Mouse (Mus musculus) heart, adult 9 months (tissue): ENCODE results near the gene Smpdl3b.
"Not testable (repeated sequence)": the region's sequence is repeated elsewhere in the genome, so short reads cannot be mapped to it uniquely, and the experiment has no call there.

Experiments used
- DNase-seq, 2 experiments: peaks; one replicate each; pipeline ENCODE4 v3.0.0; 2022; ENCODE audit warnings: low spot score in 2 of 2

The Smpdl3b gene

DNA sequence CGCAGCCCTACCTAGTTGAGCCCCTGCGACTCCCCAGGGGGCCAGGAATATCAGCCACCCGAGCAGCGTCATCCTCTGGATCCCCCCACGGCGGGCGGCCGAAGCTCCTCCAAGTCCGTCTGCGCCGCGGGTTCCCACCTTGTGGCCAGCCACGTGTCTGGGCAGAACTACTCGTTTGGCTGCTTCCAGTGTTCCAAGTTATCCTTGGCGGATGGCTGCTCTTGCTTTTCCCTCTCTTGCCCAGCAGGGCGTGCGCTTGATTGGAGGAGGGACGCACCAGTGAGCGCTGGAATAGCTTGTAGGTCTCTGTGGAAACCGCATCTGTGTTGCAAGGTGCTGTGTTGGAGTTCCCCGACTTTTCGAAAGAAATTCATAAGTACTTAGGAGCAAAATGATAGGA lies at the start of gene Smpdl3b:
TSS of gene Smpdl3b (minus strand) at position 279 of the 400 bp plus-strand sequence.
- peak; percentile 79 to 83 for DNase-seq

DNA sequence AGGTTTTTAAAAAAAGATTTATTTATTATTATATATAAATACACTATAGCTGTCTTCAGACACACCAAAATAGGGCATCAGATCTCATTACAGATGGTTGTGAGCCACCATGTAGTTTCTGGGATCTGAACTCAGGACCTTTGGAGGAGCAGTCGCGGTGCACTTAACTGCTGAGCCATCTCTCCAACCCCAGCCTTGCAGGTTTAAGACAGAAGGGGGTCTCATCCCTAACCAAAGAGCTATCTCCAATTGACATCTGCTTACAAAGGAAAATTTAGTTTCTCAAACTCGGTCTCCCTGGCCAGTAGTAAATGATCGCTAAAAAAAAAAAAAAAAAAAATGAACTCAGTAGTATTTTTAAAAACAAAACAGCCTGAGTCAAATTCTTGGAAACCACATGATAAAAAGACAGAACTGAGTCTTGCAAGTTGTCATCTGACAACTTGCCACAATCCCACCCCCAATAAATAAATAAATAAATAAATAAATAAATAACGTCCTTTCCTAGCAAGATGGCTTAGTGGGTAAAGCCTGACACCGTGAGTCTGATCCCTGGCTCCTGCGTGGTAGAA lies 49.7 kb upstream of the Smpdl3b start:
- no peak for DNase-seq

DNA sequence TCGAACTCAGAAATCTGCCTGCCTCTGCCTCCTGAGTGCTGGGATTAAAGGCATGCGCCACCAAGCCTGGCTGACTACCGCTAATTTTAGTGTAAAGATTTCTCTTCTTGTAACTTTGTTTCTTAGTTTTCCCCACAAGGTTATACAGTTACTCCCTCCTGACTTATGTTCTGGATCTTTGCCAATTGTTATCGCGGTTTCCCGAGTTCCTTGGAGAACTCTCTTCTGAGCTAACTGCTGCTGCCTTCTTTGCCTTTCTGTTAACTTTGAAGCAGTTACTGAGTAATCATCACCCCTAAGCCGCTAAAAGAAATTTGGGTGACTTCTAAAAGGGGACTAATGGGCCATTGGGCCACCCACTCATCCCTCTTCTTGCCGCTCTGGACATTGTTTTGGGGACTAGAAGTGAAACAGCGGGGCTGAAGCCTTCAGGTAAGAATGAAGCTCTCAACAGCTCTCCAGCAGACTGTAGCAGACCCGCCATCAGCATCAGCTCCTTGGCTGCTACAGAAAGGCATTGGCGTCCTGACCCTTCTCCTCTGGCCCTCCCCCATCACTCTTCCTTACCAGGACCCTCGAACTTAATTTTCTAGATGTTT lies 48.6 kb upstream of the Smpdl3b start:
- no peak for DNase-seq

GRCm38 (mm10) chr4:132805146-132805545 lies 48.1 kb upstream of the Smpdl3b start:
- no peak for DNase-seq

DNA sequence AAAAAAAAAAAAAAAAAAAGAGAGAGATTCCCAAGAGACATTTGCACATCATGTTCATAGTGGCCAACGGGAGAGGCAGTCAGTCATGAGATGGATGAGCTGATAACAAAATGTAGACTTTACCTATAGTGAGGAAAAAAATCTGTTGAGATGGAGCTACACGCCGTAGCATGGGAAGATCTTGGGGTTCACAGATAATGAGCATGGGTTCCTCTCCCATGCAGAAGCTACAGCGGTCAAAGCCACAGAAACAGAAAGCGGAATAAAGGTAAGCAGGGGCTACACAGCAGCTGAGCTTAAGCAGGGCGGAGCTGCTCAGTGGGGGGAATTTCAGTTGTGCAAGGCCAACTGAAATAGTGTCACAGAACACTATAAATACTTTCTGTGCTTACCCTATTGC lies 47.3 kb upstream of the Smpdl3b start:
- DNase-seq, result peak in 1 of 2 experiments; percentile 34

DNA sequence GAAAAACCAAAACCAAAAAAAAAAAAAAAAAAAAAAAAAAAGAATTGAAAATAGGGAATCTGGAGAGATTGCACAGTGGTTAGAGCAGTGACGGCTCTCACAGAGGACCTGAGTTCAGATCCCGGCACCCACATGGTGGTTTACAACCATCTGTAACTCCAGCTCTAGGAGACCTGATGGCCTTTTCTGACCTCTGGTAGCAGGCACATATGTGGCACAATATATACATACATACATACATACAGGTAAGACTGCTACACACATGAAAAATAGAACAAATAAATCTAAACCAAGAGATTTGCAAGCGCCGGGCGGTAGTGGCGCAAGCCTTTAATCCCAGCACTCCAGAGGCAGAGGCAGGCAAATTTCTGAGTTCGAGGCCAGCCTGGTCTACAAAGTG lies 46.8 kb upstream of the Smpdl3b start:
- DNase-seq, result no peak

DNA sequence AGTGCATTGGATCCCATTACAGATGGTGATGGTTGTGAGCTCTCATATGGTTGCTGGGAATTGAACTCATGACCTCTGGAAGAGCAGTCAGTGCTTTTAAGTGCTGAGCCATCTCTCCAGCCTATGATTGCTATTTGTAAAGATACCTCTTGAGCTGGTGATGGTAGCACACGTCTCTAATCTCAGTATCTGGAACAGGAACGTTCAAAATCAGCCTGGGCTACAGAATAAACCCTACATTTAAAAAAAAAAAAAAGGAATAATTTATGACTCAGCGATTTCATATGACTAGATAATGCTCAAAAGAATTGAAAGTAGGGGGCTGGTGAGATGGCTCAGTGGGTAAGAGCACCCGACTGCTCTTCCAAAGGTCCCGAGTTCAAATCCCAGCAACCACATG lies 46.2 kb upstream of the Smpdl3b start:
- no peak for DNase-seq

GRCm38 (mm10) chr4:132802171-132802637 lies 45.2 kb upstream of the Smpdl3b start:
- DNase-seq, result peak; percentile 61 to 82

- no peak for DNase-seq
These were observed 44.4 kb upstream of the Smpdl3b start for GRCm38 (mm10) chr4:132801176-132802077.

DNA sequence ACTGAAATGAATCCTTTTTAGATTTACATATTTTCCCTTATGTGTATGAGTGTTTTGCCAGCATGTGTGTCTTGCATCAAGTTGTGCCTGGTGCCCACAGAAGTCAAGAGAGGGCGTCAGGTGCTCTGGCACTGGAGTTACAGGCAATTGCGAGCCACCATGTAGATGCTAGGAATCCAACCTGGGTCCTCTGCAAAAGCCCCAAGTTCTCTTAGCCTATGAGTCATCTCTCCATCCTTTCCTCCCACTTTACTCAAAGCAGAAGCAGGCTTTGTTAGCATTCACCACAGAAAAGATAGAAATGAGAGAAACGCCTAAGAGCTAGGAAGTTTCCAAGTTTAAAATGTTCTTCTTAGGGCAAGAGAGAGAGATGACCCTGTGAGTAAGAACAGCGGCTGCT lies 42.8 kb upstream of the Smpdl3b start:
- no peak for DNase-seq

GRCm38 (mm10) chr4:132798666-132799065 lies 41.6 kb upstream of the Smpdl3b start:
- not testable (repeated sequence) for DNase-seq

DNA sequence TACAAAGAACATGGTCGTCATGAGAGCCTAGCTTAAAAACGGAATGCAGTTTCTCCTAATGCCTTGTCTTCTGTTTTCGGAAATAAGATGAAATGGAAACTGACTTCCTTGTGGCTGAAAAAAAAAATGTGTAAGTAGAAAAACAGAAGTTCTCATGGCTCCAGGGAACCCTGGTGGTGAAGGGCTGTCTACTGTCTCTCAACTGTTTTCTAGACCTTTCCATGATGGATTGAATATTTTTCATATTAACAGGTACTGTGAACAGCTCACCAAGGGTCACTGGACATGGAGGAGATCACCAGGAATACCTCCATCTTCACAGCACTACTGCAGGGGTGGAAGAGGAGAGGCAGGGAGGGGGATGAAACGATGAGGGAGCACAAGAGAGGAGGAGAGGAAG lies 41.0 kb upstream of the Smpdl3b start:
- no peak for DNase-seq

GRCm38 (mm10) chr4:132797461-132797860 lies 40.4 kb upstream of the Smpdl3b start:
- no peak for DNase-seq

- peak; percentile 67 to 79 for DNase-seq
These were observed 39.3 kb upstream of the Smpdl3b start, which contains the start of gene Themis2 for GRCm38 (mm10) chr4:132796196-132796886. Themis2 (minus strand) TSS chr4:132796387.

DNA sequence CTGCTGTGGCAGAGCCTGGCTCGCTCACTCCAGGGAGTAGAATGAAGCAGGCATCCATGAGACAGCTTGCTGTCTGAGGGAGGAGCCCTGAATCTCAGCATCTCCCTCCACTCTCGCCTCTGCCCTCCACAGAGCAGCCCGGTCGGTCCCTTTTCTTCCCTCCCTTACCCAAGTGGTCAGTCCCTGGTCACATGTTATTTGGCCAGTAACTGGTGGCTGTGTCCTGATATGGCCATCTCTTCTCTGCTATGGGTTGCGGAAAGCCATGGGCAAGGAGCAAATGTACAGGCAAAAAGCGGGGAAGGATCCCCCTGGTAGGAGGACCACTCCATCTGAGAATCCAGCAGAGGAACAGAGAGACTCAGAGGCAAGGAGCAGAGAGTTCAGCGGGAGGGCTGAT lies 38.1 kb upstream of the Smpdl3b start:
- DNase-seq, result no peak

GRCm38 (mm10) chr4:132794760-132795159 lies 37.7 kb upstream of the Smpdl3b start:
- no peak for DNase-seq

- DNase-seq, result no peak
These were observed 37.0 kb upstream of the Smpdl3b start for GRCm38 (mm10) chr4:132794028-132794427.

DNA sequence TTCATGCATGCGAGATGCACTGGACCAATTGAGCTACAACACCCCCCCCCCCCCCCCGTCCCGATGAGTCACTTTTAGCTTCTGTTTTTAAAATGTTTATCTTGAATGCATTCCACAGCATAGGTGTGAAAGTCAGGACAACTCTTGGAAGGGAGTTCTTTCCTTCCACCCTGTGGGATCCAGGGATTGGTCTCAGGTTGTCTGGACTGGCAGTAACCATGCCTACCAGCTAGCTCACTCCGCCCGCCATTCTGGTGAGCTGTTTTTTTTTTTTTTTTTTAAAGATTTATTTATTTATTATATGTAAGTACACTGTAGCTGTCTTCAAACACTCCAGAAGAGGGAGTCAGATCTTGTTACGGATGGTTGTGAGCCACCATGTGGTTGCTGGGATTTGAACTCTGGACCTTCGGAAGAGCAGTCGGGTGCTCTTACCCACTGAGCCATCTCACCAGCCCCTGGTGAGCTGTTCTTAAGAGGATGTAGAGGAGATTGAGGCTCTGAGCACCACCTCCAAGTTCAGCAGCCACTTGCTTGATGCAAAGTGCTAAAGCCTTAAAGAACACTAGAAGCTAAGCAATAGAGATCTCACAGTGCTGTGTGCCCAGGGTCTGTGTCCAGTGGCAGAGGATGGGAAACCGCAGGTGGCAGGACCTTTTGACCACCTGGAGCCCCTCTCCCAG lies 36.4 kb upstream of the Smpdl3b start:
- not testable (repeated sequence) for DNase-seq

GRCm38 (mm10) chr4:132789731-132790130 lies 32.7 kb upstream of the Smpdl3b start:
- DNase-seq, result no peak

- DNase-seq, result no peak
These were observed 28.2 kb upstream of the Smpdl3b start for GRCm38 (mm10) chr4:132785228-132785627.

DNA sequence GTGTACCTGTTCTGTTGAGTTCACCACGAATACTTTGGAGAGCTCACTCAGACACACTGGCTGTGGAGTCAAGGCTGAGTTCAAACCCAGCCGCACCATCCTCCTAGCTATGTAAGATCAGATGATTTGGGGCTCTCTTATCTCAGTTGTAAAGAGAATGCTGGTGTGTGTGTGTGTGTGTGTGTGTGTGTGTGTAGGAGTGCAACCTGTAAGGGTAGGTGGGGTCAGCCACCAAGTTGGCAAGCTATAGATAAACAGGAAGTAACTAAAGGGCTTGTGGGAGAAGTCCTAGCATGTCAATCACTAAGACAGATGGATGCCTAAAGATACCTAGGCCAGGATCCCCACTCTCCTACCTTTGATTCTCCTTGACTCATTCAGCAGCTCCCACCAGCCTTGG lies 26.7 kb upstream of the Smpdl3b start:
- no peak for DNase-seq
